In genomic region chr7:107747954-107748353, GRCm38 (mm10) we compare ENCODE assay signal across 8 mouse cellular contexts. TPM values are rescaled to one million over a fixed set of nuclear protein-coding genes. Genes with fewer than 3 reads are reported as not detected.
DNase-seq lines count a peak whose midpoint lies in the region; ATAC-seq lines count a peak whose summit lies in the region.

No protein-coding gene starts in this region.

- H3K27ac ChIP-seq in liver, embryonic 12.5 days = no peak overlapping the region
- no peak overlapping the region for H3K27ac ChIP-seq in hindbrain, embryonic 16.5 days (ENCODE audit: low read depth, low read length)
- no peak overlapping the region for H3K27ac ChIP-seq in limb, embryonic 11.5 days (replicated peaks; ENCODE audit: low read depth, low read length)
- H3K27ac ChIP-seq in neural tube, embryonic 12.5 days = no peak overlapping the region

- 11% methylated on average over 2 of the region's 2 CpGs for WGBS in liver, embryonic 12.5 days (ENCODE audit: insufficient replicate concordance)
- WGBS in hindbrain, embryonic 16.5 days = 27% methylated on average over 2 of the region's 2 CpGs
- 12% methylated on average over 2 of the region's 2 CpGs for WGBS in limb, embryonic 11.5 days
- 19% methylated on average over 2 of the region's 2 CpGs for WGBS in neural tube, embryonic 12.5 days

- no peak overlapping the region for H3K4me3 ChIP-seq in liver, embryonic 12.5 days
- H3K4me3 ChIP-seq in hindbrain, embryonic 16.5 days (ENCODE audit: low read length) = no peak overlapping the region
- H3K4me3 ChIP-seq in limb, embryonic 11.5 days (ENCODE audit: low read depth, low read length) = no peak overlapping the region
- H3K4me3 ChIP-seq in neural tube, embryonic 12.5 days = no peak overlapping the region

- H3K4me1 ChIP-seq in liver, embryonic 12.5 days = no peaks in the 10 kb centered on the region
- H3K4me1 ChIP-seq in hindbrain, embryonic 16.5 days (ENCODE audit: control insufficient read depth, insufficient read depth, low read depth, low read length) = no peaks in the 10 kb centered on the region
- H3K4me1 ChIP-seq in limb, embryonic 11.5 days (ENCODE audit: control insufficient read depth, insufficient read depth, low read length) = no peaks in the 10 kb centered on the region
- no peaks in the 10 kb centered on the region for H3K4me1 ChIP-seq in neural tube, embryonic 12.5 days

- peak; percentile 52 for DNase-seq in liver
- peak; percentile 2 for DNase-seq in adipocyte (ENCODE audit: low spot score)
- peak; percentile 85 for DNase-seq in limb, embryonic 11.5 days (ENCODE audit: low spot score)
- peak; percentile 44 to 61 for DNase-seq in thymus, postnatal 36 days

- no peaks in the 10 kb centered on the region for H3K27me3 ChIP-seq in liver, embryonic 12.5 days (replicated peaks)
- H3K27me3 ChIP-seq in hindbrain, embryonic 16.5 days (replicated peaks; ENCODE audit: control insufficient read depth, insufficient read depth, low read length) = no peaks in the 10 kb centered on the region
- H3K27me3 ChIP-seq in limb, embryonic 11.5 days (ENCODE audit: control insufficient read depth, insufficient read depth, low read length) = no peaks in the 10 kb centered on the region
- no peaks in the 10 kb centered on the region for H3K27me3 ChIP-seq in neural tube, embryonic 12.5 days (replicated peaks)

- H3K36me3 ChIP-seq in liver, embryonic 12.5 days = peaks cover 5% of the 10 kb centered on the region
- H3K36me3 ChIP-seq in hindbrain, embryonic 16.5 days (ENCODE audit: control insufficient read depth, insufficient read depth, low read length) = 0 out of 2 replicates have a peak, but pooled peaks cover under 1% of the 10 kb centered on the region
- no peaks in the 10 kb centered on the region; the same call in 1 of the 2 replicates for H3K36me3 ChIP-seq in limb, embryonic 11.5 days (ENCODE audit: control insufficient read depth, insufficient read depth, low read length)
- no peaks in the 10 kb centered on the region for H3K36me3 ChIP-seq in neural tube, embryonic 12.5 days

- no peak for ATAC-seq in liver, embryonic 12.5 days
- peak; percentile 81 for ATAC-seq in common myeloid progenitor, adult 5-6 weeks (replicated peaks; ENCODE audit: low read depth, poor library complexity, severe bottlenecking)
- peak; percentile 53; the same call in 1 of the 2 replicates for ATAC-seq in hindbrain, embryonic 16.5 days
- ATAC-seq in limb, embryonic 11.5 days (ENCODE audit: insufficient number of reproducible peaks, low FRiP score, low TSS enrichment, low read depth) = peak; percentile 49; the same call in 1 of the 2 replicates
- 0 out of 2 replicates have a peak, but pooled peaks have one; percentile 30 for ATAC-seq in neural tube, embryonic 12.5 days (ENCODE audit: low FRiP score, low read depth)

- H3K9me3 ChIP-seq in liver, embryonic 12.5 days (replicated peaks) = no peaks in the 10 kb centered on the region
- H3K9me3 ChIP-seq in hindbrain, embryonic 16.5 days (ENCODE audit: control insufficient read depth, low read length) = no peaks in the 10 kb centered on the region; the same call in 1 of the 2 replicates
- no peaks in the 10 kb centered on the region for H3K9me3 ChIP-seq in limb, embryonic 11.5 days (ENCODE audit: control insufficient read depth, low read length)
- H3K9me3 ChIP-seq in neural tube, embryonic 12.5 days = no peaks in the 10 kb centered on the region

- H3K4me2 ChIP-seq in liver, embryonic 12.5 days = no peak overlapping the region
- H3K4me2 ChIP-seq in hindbrain, embryonic 16.5 days (ENCODE audit: low read length) = no peak overlapping the region
- H3K4me2 ChIP-seq in limb, embryonic 11.5 days (ENCODE audit: low read depth, severe bottlenecking) = no peak overlapping the region
- H3K4me2 ChIP-seq in neural tube, embryonic 12.5 days (replicated peaks) = no peak overlapping the region

- H3K9ac ChIP-seq in liver, embryonic 12.5 days = no peak overlapping the region
- H3K9ac ChIP-seq in hindbrain, embryonic 16.5 days (ENCODE audit: low read depth, low read length) = no peak overlapping the region
- no peak overlapping the region for H3K9ac ChIP-seq in limb, embryonic 11.5 days (ENCODE audit: low read length)
- no peak overlapping the region for H3K9ac ChIP-seq in neural tube, embryonic 12.5 days

RNA-seq across cellular contexts. Expression of gene Cyb5r2, which starts 9.9 kb away (rescaled TPM):
- 0.04 and 0.05 TPM in 2 replicates for polyA plus RNA-seq in liver, embryonic 12.5 days (2016; fragmentation: Nextera tagmentation; extraction: Ambion mirVana)
- not detected in 2 replicates for total RNA-seq in common myeloid progenitor, adult 5-6 weeks (2017)
- polyA plus RNA-seq in hindbrain, embryonic 16.5 days (2015; fragmentation: Nextera tagmentation; extraction: Ambion mirVana) = 0.35 and 0.44 TPM in 2 replicates
- polyA plus RNA-seq in limb, embryonic 11.5 days (2014; fragmentation: Nextera tagmentation; extraction: Ambion mirVana) = 0.47 and 0.92 TPM in 2 replicates
- polyA plus RNA-seq in neural tube, embryonic 12.5 days (2016; fragmentation: Nextera tagmentation; extraction: Ambion mirVana) = 0.10 and 0.17 TPM in 2 replicates

RNA-seq across cellular contexts. Expression of gene Ovch2, which starts 53.1 kb away (rescaled TPM):
- polyA plus RNA-seq in liver, embryonic 12.5 days (2016; fragmentation: Nextera tagmentation; extraction: Ambion mirVana) = not detected in 2 replicates
- total RNA-seq in common myeloid progenitor, adult 5-6 weeks (2017) = not detected in 2 replicates
- polyA plus RNA-seq in hindbrain, embryonic 16.5 days (2015; fragmentation: Nextera tagmentation; extraction: Ambion mirVana) = not detected in 2 replicates
- not detected in 2 replicates for polyA plus RNA-seq in limb, embryonic 11.5 days (2014; fragmentation: Nextera tagmentation; extraction: Ambion mirVana)
- polyA plus RNA-seq in neural tube, embryonic 12.5 days (2016; fragmentation: Nextera tagmentation; extraction: Ambion mirVana) = not detected in 2 replicates

Comparison
In these comparisons a context has a peak if more than half of its experiments do, and no peak if none do; other contexts are left out.
1. DNase-seq: peak in every context shown above with its lines; median percentile 85 in limb, embryonic 11.5 days; 52 in thymus, postnatal 36 days; 52 in liver; 2 in adipocyte.